ENCODE assay signal across 21 mouse cellular contexts in genomic region chr1:39921996-39922395, GRCm38 (mm10). TPM values are rescaled to one million over a fixed set of nuclear protein-coding genes. Genes with fewer than 3 reads are reported as not detected.
A peak's percentile ranks its signal among the peaks of the same experiment; 100 is the strongest.
DNase-seq lines count a peak whose midpoint lies in the region; ATAC-seq and TF ChIP-seq lines count a peak whose summit lies in the region.
"Had no signal": no experiment of that assay in that cellular context is flagged by ENCODE, and none has a peak within 500 bp of the region (broad histone marks: within the 10 kb centered on the region; RNA-seq: fewer than 3 reads in every experiment).

No protein-coding gene starts in this region.

- intact Hi-C loops in gastrocnemius, adult 2 months (cut with DNase I), result no loop called here
- intact Hi-C loops in left cerebral cortex, adult 2 months (cut with DNase I), result no loop called here
- intact Hi-C loops in left cerebral cortex, postnatal 14 days (cut with DNase I), result no loop called here

- no peak overlapping the region for H3K4me3 ChIP-seq in gastrocnemius, adult 2 months
- no peak overlapping the region for H3K4me3 ChIP-seq in heart, postnatal 0 days (ENCODE audit: low read depth, low read length)
- no peak overlapping the region for H3K4me3 ChIP-seq in left cerebral cortex, adult 2 months
- H3K4me3 ChIP-seq in bone marrow macrophage, adult 2 months (ENCODE audit: insufficient read depth, low read length), result no peak overlapping the region
- no peak overlapping the region for H3K4me3 ChIP-seq in forebrain, postnatal 0 days (ENCODE audit: low read depth, low read length)
- H3K4me3 ChIP-seq: embryonic facial prominence, embryonic 15.5 days; hindbrain, embryonic 12.5 days; midbrain, embryonic 10.5 days; myocyte had no signal

- no peaks in the 10 kb centered on the region for H3K9me3 ChIP-seq in heart, postnatal 0 days (replicated peaks; ENCODE audit: control insufficient read depth, low read length)
- H3K9me3 ChIP-seq in forebrain, postnatal 0 days (ENCODE audit: low read length), result no peaks in the 10 kb centered on the region
- H3K9me3 ChIP-seq: embryonic facial prominence, embryonic 15.5 days; G1E; hindbrain, embryonic 12.5 days; midbrain, embryonic 10.5 days had no signal

- ATAC-seq in heart, postnatal 0 days (ENCODE audit: insufficient read depth, low read depth), result no peak
- no peak for ATAC-seq in forebrain, postnatal 0 days
- ATAC-seq: forebrain, embryonic 16.5 days; midbrain, embryonic 16.5 days; Patski had no signal

- peak overlapping the region; percentile 71; the same call in 1 of the 2 replicates for H3K27ac ChIP-seq in gastrocnemius, adult 2 months
- peak overlapping the region; percentile 54 for H3K27ac ChIP-seq in heart, postnatal 0 days (ENCODE audit: low read depth)
- peak overlapping the region; percentile 87; the same call in 1 of the 2 replicates for H3K27ac ChIP-seq in left cerebral cortex, adult 2 months
- H3K27ac ChIP-seq in bone marrow macrophage, adult 2 months (ENCODE audit: insufficient read depth, low read depth, low read length), result peak overlapping the region; percentile 36
- H3K27ac ChIP-seq in forebrain, postnatal 0 days (ENCODE audit: low read depth, low read length), result no peak overlapping the region
- H3K27ac ChIP-seq: hindbrain, embryonic 12.5 days; midbrain, embryonic 10.5 days had no signal

- no peak for TF ChIP-seq EP300 in heart, postnatal 0 days (IDR thresholded peaks at IDR 0.05; ENCODE audit: low read depth)

- no peak for TF ChIP-seq CTCF in gastrocnemius, adult 2 months (IDR thresholded peaks at IDR 0.05)
- TF ChIP-seq CTCF in heart, postnatal 0 days (IDR thresholded peaks at IDR 0.05; ENCODE audit: low read depth), result no peak
- TF ChIP-seq CTCF in left cerebral cortex, adult 2 months (IDR thresholded peaks at IDR 0.05), result no peak
- no peak for TF ChIP-seq CTCF in bone marrow macrophage, adult 2 months (IDR thresholded peaks at IDR 0.05; ENCODE audit: low read depth, low read length)
- no peak for TF ChIP-seq CTCF in forebrain, postnatal 0 days (IDR thresholded peaks at IDR 0.05; ENCODE audit: low read depth)

- 0 out of 2 replicates have a peak overlapping the region, but pooled peaks have one; percentile 2 for H3K4me2 ChIP-seq in heart, postnatal 0 days (ENCODE audit: low read depth, low read length)
- no peak overlapping the region for H3K4me2 ChIP-seq in forebrain, postnatal 0 days (ENCODE audit: low read depth)
- H3K4me2 ChIP-seq: embryonic facial prominence, embryonic 15.5 days; hindbrain, embryonic 12.5 days had no signal

- H3K9ac ChIP-seq in heart, postnatal 0 days (replicated peaks; ENCODE audit: low read depth, low read length), result no peak overlapping the region
- H3K9ac ChIP-seq in forebrain, postnatal 0 days, result no peak overlapping the region
- H3K9ac ChIP-seq: embryonic facial prominence, embryonic 15.5 days; hindbrain, embryonic 12.5 days had no signal

- no peak for TF ChIP-seq POLR2A in bone marrow macrophage, adult 2 months (IDR thresholded peaks at IDR 0.05; ENCODE audit: borderline replicate concordance, low read depth, low read length)

- H3K27me3 ChIP-seq in heart, postnatal 0 days (ENCODE audit: control insufficient read depth, insufficient read depth, low read length), result no peaks in the 10 kb centered on the region
- no peaks in the 10 kb centered on the region for H3K27me3 ChIP-seq in forebrain, postnatal 0 days (ENCODE audit: insufficient read depth, low read length)
- H3K27me3 ChIP-seq: CH12.LX; embryonic facial prominence, embryonic 15.5 days; hindbrain, embryonic 12.5 days; Patski had no signal

- H3K36me3 ChIP-seq in heart, postnatal 0 days (replicated peaks; ENCODE audit: control insufficient read depth, insufficient read depth, low read length), result peaks cover 9% of the 10 kb centered on the region; the same call in 1 of the 2 replicates
- peaks cover 12% of the 10 kb centered on the region; the same call in 1 of the 2 replicates for H3K36me3 ChIP-seq in forebrain, postnatal 0 days (ENCODE audit: insufficient read depth)
- H3K36me3 ChIP-seq: G1E had no signal

- 71% methylated on average over 3 of the region's 3 CpGs for WGBS in heart, postnatal 0 days
- WGBS in forebrain, postnatal 0 days, result 69% methylated on average over 3 of the region's 3 CpGs

- no peak for DNase-seq in gastrocnemius, adult 2 months
- DNase-seq in gastrocnemius, postnatal 4 days (ENCODE audit: low spot score in 2 of 2), result no peak
- no peak for DNase-seq in heart, postnatal 0 days (ENCODE audit: low spot score)
- no peak for DNase-seq in heart, adult 9 months (ENCODE audit: low spot score in 2 of 2)
- no peak for DNase-seq in left cerebral cortex, adult 2 months (ENCODE audit: extremely low spot score in 1 of 2, low spot score in 2 of 2)
- DNase-seq in left cerebral cortex, postnatal 14 days (ENCODE audit: low spot score in 2 of 2), result no peak
- no peak for DNase-seq in forebrain, postnatal 0 days
- DNase-seq: adrenal gland, postnatal 36 days; cerebellum, adult 11 months; cerebellum, adult 9-11 months; gastrocnemius, postnatal 36 days had no signal

- H3K4me1 ChIP-seq in heart, postnatal 0 days (ENCODE audit: control insufficient read depth, insufficient read depth), result peaks cover 81% of the 10 kb centered on the region
- peaks cover 72% of the 10 kb centered on the region for H3K4me1 ChIP-seq in bone marrow macrophage, adult 2 months (ENCODE audit: control insufficient read depth, insufficient read depth, low read length)
- H3K4me1 ChIP-seq in forebrain, postnatal 0 days (ENCODE audit: insufficient read depth), result peaks cover 20% of the 10 kb centered on the region

RNA-seq across cellular contexts. Expression of gene Map4k4, which starts 21.3 kb away (rescaled TPM):
- 10 to 100 TPM; 23.2 to 28.3 TPM for total RNA-seq in gastrocnemius, adult 2 months (2021)
- 100 to 1,000 TPM; 156 to 168 TPM for total RNA-seq in gastrocnemius, postnatal 4 days (2021)
- 106 and 129 TPM in 2 replicates for total RNA-seq in heart, postnatal 0 days (2014; rRNA removed; ENCODE audit: low replicate concordance)
- polyA plus RNA-seq in heart, postnatal 0 days (2015; fragmentation: Nextera tagmentation; extraction: Ambion mirVana), result 17.0 and 17.4 TPM in 2 replicates
- total RNA-seq in left cerebral cortex, adult 2 months (2021), result 100 to 1,000 TPM in 1 of 2 experiments, 10 to 100 TPM in 1; 98.8 to 114 TPM
- 100 to 1,000 TPM; 145 to 157 TPM for total RNA-seq in left cerebral cortex, postnatal 14 days (2021)
- 54.5 and 62.5 TPM in 2 replicates for polyA plus RNA-seq in bone marrow macrophage, adult 2 months (2012; ENCODE audit: insufficient read depth, insufficient read length, missing spikeins)
- 201 and 241 TPM in 2 replicates for total RNA-seq in forebrain, postnatal 0 days (2014; rRNA removed)
- 11.9 and 21.3 TPM in 2 replicates for polyA plus RNA-seq in forebrain, postnatal 0 days (2015; fragmentation: Nextera tagmentation; extraction: Ambion mirVana)
